Mouse (Mus musculus) lung, postnatal 25 days (tissue): ENCODE measurements around the gene Pnpo.
A peak's percentile ranks its signal among the peaks of the same experiment; 100 is the strongest.

Source experiments
- DNase-seq: peaks from one replicate; pipeline ENCODE4 v3.0.0; 2022; ENCODE audit warnings: low spot score

The Pnpo gene

DNA sequence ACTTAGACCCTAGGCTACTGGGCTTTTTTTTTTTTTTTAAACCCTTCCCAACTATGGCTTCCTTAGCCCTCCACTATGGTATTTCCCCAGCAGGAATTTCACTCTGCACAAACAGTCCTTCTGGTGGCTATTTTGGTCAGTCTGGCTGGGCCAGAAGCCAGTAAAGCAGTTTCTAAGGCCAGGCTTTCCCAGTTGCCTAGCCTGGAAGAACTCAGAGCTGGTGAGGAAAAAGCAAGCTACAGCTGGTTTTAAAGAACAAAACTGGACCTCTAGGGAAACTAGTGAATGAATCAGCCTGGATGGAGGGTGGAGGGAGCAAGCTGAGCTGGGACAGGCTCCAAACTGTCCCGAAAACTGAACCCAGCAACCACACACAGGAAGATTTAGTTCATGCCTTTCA lies 26.0 kb upstream of the Pnpo start:
- peak; percentile 74 for DNase-seq

DNA sequence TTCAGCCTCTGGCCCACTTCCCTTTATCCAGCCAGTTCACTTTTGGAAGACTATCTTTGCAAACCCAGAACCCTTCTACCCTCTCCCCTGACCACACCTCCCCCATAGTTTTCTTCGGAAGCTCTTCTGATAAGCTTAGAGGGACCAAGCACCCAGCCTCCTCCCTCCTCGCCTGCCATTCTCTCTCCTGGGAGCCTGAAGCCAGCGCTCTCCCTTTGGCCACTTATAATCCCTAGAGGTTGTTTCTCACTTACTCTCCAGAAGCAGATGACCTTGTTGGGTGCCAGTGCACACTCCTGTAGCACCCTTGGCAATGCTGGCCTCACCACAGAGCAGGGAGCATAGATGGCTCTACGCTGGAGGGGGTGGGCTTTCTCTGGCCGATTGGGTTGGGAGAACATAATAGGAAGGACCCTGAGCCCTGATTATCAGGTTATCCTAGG lies 25.5 kb upstream of the Pnpo start:
- DNase-seq: no peak

DNA sequence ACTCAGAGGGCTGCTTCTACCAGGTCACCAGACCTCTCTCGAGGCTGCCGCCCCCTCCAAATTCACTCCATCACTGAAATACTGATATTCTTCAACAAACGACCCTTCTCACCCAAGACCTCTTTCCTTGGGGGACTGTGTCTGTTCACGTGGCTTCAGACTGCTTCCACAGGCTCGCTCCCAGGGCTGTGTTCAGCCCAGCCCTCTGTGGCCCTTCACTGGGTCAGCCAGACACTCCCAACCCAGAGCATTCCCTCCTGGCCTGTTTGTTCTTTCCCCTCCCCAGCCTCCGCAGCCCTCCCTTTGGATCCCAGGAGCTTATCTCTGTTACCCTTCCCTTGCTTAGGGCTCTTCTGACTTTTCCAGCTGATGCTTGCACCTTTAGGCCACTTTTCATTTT lies 24.7 kb upstream of the Pnpo start:
- DNase-seq: no peak

DNA sequence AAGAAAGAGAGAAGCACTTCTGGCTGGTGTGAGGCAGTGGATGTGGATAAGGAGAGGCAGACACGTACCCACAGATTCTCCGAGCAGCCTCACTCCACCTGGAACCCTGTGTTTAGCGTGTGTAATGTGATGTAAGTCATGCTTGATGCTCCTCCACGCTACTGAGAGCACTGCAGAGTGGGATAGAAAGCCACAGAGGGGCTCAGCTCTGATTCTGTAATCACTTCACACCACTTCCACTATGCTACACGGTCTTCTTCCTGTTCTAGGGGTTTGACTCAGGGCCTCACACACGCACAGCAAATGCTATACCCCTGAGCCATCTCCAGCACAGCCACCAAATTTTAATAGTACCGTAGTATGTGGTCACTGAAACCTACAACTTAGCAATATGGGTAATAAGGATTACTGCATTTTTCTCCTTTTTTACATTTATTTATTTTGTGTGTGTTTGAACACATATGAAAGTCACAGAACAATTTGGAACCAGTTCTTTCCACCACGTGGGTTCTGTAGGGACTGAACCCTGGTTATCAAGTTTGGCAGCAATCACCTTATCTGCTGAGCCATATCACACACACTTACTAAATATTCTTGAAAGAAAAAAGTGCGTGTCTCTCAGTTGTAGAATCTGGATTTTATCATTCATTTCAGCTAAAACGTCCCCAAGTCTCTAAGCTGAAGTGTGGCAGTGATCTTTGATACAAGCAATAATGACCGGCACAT lies 23.9 kb upstream of the Pnpo start:
- no peak for DNase-seq

- peak; percentile 61 for DNase-seq
Observed at GRCm38 (mm10) chr11:96966914-96967543, 23.2 kb upstream of the Pnpo start.

GRCm38 (mm10) chr11:96966172-96966571 lies 22.4 kb upstream of the Pnpo start:
- no peak for DNase-seq

GRCm38 (mm10) chr11:96963580-96963979 lies 19.8 kb upstream of the Pnpo start:
- peak; percentile 91 for DNase-seq

- DNase-seq: no peak
Observed at GRCm38 (mm10) chr11:96957061-96957805, 13.4 kb upstream of the Pnpo start.

- DNase-seq: no peak
Observed at GRCm38 (mm10) chr11:96956009-96956724, 12.4 kb upstream of the Pnpo start.

GRCm38 (mm10) chr11:96955094-96955493 lies 11.3 kb upstream of the Pnpo start:
- no peak for DNase-seq

GRCm38 (mm10) chr11:96952896-96953295 lies 9.1 kb upstream of the Pnpo start:
- no peak for DNase-seq

- no peak for DNase-seq
Observed at GRCm38 (mm10) chr11:96952426-96952825, 8.6 kb upstream of the Pnpo start.

DNA sequence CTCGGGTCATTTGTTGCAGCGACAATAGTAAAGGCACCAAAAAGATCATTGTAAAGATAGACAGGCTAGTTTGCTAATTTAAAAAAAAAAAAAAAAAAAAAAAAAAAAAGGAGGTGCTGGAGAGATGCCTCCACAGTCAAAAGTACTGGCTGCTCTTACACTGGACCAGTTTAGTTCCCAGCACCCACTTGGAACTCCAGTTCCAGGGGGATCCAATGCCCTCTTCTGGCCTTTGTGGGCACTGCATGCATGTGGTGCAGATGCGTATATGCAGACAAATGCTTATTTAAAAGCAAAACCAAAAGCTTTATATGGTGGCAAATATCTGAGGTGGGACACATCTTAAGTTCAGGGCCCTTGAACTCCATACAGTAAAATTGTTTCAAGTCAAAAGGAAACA lies 7.0 kb upstream of the Pnpo start:
- DNase-seq: no peak

- no peak for DNase-seq
Observed at GRCm38 (mm10) chr11:96947849-96948248, 4.1 kb upstream of the Pnpo start.

DNA sequence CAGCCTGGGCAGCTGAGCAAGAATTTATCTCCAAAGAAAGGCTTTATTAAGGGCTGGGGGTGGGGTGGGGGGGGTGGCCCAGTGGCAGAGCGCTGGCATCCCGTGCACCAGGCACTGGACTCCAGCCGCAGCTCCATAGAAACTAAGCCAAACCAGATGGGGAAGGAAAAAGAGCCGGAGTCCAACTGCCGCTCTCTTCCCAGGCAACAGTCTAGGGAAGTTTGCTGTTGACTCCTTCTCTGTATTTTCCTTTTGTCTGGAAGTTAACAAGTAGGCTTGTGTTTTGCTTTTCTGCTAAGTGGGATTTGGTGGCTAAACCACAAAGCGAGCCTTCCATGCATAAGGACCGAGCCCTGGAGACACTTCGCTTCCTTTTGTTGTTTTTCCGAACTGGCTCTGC lies 2.7 kb upstream of the Pnpo start:
- DNase-seq: no peak

GRCm38 (mm10) chr11:96944844-96945580 lies 1.2 kb upstream of the Pnpo start:
- DNase-seq: no peak

GRCm38 (mm10) chr11:96941989-96942590 lies 1.7 kb downstream of the Pnpo start:
- DNase-seq: no peak

- DNase-seq: no peak
Observed at GRCm38 (mm10) chr11:96940578-96941465, 3.0 kb downstream of the Pnpo start.

- no peak for DNase-seq
Observed at GRCm38 (mm10) chr11:96938426-96938800, 5.4 kb downstream of the Pnpo start.
